Mouse (Mus musculus) megakaryocyte-erythroid progenitor cell, adult 5 weeks (primary cell): Measurements from ENCODE around the gene Raver1. TPM values are rescaled to one million over a fixed set of nuclear protein-coding genes. Genes with fewer than 3 reads are reported as not detected.

Experiments
- polyA plus RNA-seq: library from polyadenylated mRNA; stranded (reverse); fragments of >175 nt; gene quantifications from 2 replicates; pipeline ENCODE4 v1.2.3, GENCODE M21; 2012

Gene Raver1
- 94.4 and 110 TPM in 2 replicates for polyA plus RNA-seq

GRCm38 (mm10) chr9:21091707-21092320, at the start of gene Raver1, which contains the start of gene Gm38431:
Gene Raver1 (minus strand): TSS chr9:21092008.
Gene Gm38431 (minus strand): TSS chr9:21091997.

GRCm38 (mm10) chr9:21131059-21131956, 39.5 kb upstream of the Raver1 start, which contains the start of gene Tyk2:
Gene Tyk2 (minus strand): TSS chr9:21131243.

GRCm38 (mm10) chr9:21073044-21073840, 18.6 kb downstream of the Raver1 start, which contains the start of the genes Gm49373 and Fdx1l:
Gene Gm49373 (minus strand): TSS chr9:21073096.
Gene Fdx1l (minus strand): TSS chr9:21073614.

DNA sequence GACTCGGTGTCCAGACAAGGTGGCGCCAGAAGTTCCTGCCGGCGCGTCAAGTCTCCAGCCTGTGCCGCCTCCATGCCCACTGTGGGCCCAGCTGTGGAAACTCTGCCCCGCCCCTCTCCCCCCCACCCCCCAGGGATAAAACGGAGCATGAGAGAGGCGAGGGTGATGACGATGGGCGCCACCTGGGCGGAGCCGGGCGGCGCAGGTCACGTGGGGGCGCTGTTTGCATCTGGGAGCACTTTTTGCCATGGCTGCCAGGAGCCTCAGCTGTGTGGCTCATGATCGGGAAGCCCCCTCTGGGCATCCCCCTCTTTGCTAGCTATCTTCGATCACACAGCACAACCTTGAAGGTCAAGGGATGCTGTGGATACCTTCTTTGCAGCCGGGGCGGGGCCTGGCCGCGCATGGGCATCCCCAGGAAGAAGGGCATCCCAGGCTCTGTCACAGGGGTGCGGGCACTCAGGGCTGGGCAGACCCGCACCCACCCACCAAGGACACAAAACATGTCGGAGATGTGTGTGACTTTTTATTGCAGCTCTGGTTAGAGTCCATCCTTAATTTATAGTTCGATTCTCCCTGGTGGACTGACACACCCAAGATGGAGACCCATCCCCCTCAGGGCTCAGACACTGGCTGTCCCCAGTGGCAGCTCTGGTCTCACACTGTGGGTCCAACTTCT, 24.7 kb downstream of the Raver1 start, which contains the start of gene Zglp1:
Zglp1 (minus strand) TSS at position 88 of the 679 bp plus-strand sequence.

GRCm38 (mm10) chr9:21031896-21032351, 59.9 kb downstream of the Raver1 start, which contains the start of gene Icam5:
Gene Icam5 (plus strand): TSS chr9:21032073.

DNA sequence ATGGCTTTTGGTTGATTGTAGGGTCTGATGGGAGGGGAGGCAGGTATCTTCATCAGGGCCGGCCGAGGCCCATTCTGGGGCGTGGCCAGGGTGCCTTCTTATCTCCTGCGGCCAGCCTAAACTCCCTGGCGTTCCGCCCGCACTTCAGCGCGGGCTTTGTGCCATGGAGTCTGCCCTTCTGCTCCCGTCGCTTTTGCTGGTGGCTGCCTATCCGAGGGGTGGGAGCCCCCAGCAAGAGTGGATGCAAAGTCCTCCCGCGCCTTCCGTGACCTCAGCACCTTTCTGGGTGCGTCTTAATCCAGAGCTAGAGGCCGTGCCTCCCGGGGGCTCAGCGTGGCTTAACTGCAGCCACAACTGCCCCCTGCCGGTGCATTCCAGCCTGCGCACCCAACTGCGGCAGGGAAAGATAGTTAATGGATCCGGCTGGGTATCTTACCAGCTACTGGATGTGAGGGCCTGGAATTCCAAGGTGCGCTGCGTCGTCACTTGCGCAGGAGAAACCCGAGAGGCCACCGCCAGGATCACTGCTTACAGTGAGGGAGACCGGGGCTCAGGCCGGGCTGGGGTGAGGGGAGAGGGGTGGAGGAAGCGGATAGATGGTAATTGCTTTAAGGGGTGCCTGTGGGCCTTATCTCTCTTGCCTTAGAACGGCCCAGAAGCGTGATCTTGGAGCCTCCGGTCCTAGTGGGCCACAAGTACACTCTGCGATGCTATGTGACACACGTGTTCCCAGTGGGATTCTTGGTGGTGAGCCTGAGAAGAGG, 62.3 kb downstream of the Raver1 start, which contains the start of gene Icam4:
Icam4 (plus strand) TSS at position 83 of the 764 bp plus-strand sequence.

Other genes with a start within 250 kb of the Raver1 start
- 124 and 174 TPM in 2 replicates for gene A230050P20Rik, start 223.4 kb downstream of the Raver1 start, polyA plus RNA-seq
- gene Angptl6, start 212.3 kb downstream of the Raver1 start, polyA plus RNA-seq = 2.7 and 4.1 TPM in 2 replicates
- 281 and 400 TPM in 2 replicates for gene Ppan, start 203.8 kb downstream of the Raver1 start, polyA plus RNA-seq
- 554 and 634 TPM in 2 replicates for gene Eif3g, start 193.4 kb downstream of the Raver1 start, polyA plus RNA-seq
- gene Dnmt1, start 132.1 kb downstream of the Raver1 start, polyA plus RNA-seq = 124 and 137 TPM in 2 replicates
- 4.0 and 5.2 TPM in 2 replicates for gene S1pr2, start 115.2 kb downstream of the Raver1 start, polyA plus RNA-seq
- gene Mrpl4, start 89.3 kb downstream of the Raver1 start, polyA plus RNA-seq = 111 and 114 TPM in 2 replicates
- gene Icam1, start 76.0 kb downstream of the Raver1 start, polyA plus RNA-seq = 23.4 and 36.2 TPM in 2 replicates
- gene Icam4, start 62.6 kb downstream of the Raver1 start, polyA plus RNA-seq = 21.8 and 32.7 TPM in 2 replicates
- gene Icam5, start 59.9 kb downstream of the Raver1 start, polyA plus RNA-seq = 0.32 and 0.57 TPM in 2 replicates
- 3.1 and 7.5 TPM in 2 replicates for gene Zglp1, start 24.9 kb downstream of the Raver1 start, polyA plus RNA-seq
- 1.6 and 2.0 TPM in 2 replicates for gene Gm49373, start 18.9 kb downstream of the Raver1 start, polyA plus RNA-seq
- 26.8 and 32.5 TPM in 2 replicates for gene Fdx1l, start 18.4 kb downstream of the Raver1 start, polyA plus RNA-seq
- gene Gm38431, start within 50 bp of the Raver1 start, polyA plus RNA-seq = 283 and 327 TPM in 2 replicates
- 36.6 and 36.8 TPM in 2 replicates for gene Tyk2, start 39.2 kb upstream of the Raver1 start, polyA plus RNA-seq
- gene Cdc37, start 58.0 kb upstream of the Raver1 start, polyA plus RNA-seq = 317 and 381 TPM in 2 replicates
- 15.4 and 17.1 TPM in 2 replicates for gene Pde4a, start 73.7 kb upstream of the Raver1 start, polyA plus RNA-seq
- gene Keap1, start 147.4 kb upstream of the Raver1 start, polyA plus RNA-seq = 66.5 and 66.9 TPM in 2 replicates
- 0.24 and 0.41 TPM in 2 replicates for gene S1pr5, start 156.4 kb upstream of the Raver1 start, polyA plus RNA-seq
- 21.4 and 22.7 TPM in 2 replicates for gene Atg4d, start 173.3 kb upstream of the Raver1 start, polyA plus RNA-seq
- 58.2 and 90.2 TPM in 2 replicates for gene Kri1, start 196.0 kb upstream of the Raver1 start, polyA plus RNA-seq
- gene Cdkn2d, start 199.4 kb upstream of the Raver1 start, polyA plus RNA-seq = 45.6 and 52.9 TPM in 2 replicates
- gene Ap1m2, start 220.3 kb upstream of the Raver1 start, polyA plus RNA-seq = 0.10 and 0.13 TPM in 2 replicates
- gene Slc44a2, start 228.7 kb upstream of the Raver1 start, polyA plus RNA-seq = 121 and 136 TPM in 2 replicates